Mouse (Mus musculus) layer of hippocampus, postnatal 36 days (tissue): Measurements from ENCODE around the gene Fancc. TPM values are rescaled to one million over a fixed set of nuclear protein-coding genes. Genes with fewer than 3 reads are reported as not detected.

ENCODE experiments used
- DNase-seq, 2 experiments: peaks; one replicate each; pipeline ENCODE4 v3.0.0; 2022
- total RNA-seq, 2 experiments: library from RNA; stranded (reverse); gene quantifications; 2 replicates each; pipeline ENCODE4 v1.2.3; 2021

The Fancc gene
- total RNA-seq, 2 experiments from 2014 or later, result 5.8 to 5.9 TPM

DNA sequence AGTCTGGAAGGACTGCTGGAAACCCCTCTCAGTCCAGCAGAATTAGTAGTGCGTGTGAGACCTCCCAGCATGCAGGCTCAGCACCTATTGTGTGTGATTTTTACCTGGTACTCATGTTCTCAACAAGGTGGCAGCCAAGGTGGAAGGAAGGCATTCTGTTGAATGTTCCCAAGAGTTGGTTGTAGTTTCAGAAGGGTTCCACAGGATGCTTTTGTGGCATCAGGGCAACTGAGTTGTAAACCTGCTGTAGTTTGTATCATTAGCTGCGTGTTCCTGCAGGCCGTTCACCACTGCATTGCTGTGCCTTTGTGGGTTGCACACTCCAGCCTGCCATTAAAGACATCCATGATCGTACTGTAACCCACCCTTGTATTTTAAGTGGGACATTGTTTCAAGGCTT, 238.4 kb downstream of the Fancc start:
- no peak for DNase-seq

DNA sequence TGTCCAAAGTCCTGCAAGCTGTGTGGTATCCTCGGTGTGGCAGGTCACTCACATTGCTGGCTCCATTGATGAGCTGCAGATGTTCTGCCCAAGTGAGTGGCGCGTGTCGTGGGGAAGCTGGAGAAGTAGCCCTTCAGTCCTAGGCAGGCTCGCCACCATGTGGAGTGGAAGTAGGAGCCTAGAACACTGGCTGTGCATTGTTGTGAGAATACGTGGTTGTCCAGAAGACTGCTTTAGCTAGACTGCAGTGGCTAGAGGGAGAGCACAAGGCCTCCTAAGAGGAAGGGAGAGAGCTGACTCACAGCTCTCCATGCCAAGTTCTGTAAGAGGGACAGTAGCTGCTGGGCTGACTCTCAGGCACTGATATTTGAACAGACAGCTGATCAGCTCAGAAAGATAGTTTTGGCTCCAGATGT, 238.9 kb downstream of the Fancc start:
- DNase-seq, result no peak

DNA sequence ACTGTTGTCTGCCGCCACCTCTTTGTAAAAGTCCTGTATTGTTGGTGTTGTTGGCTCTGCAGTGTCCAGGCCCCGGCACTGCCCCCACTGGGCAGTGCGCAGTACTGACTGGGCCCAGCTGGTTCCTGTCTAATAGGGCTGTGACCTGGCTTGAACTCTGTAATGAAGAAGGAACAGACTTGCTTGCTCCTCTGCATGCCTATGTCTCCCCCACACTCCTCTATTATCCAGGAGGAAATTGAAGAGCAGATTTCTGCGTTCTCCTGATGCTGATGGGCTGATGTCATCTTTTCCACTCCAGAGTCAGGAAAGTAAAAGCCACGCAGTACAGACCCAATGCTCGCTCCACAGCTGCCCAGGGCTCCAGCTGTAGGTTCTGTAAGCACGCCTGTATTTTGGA, 240.3 kb downstream of the Fancc start:
- DNase-seq, result no peak

DNA sequence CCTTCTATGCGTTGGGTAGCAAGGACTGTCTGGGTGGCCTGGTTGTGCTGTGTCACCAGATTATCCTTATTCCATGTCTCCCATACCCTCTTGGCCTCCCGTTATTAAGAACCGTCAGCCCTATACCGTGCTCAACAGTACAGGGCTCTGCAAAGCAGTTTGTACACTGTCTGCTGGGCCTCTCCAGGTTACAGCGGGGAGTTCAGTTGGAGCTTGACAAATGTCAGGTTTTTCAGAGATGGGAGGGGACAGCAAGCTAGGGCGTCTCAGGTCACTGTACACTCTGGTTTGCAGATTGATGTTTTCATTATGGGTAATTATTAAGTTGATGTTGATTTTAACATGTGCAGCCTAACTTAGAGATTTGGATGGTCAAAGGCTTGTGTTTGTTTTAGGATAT, 240.9 kb downstream of the Fancc start:
- no peak for DNase-seq

DNA sequence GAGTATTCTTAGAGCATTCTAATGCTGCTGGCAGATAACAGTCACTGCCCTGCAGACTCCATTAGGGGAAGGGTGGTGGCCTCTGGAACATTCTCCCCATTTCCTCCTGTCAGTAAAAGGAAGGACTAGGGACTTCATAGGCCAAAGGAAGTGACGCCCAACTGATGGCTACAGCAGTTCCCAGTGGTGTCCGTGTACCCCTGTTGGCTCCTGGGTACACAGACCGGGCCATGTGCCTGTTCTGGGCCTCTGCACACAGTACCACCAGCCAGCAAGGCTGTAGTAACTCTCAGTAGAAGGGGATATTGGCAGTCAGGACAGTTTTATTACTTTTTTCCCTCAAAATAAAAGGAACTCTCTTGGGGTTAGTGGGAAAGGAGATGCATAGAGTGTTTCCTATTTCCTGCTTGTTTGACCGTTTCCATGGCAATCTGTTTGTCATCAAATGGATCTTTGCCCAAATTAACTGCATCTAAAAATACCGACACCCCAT, 241.5 kb downstream of the Fancc start:
- no peak for DNase-seq

GRCm38 (mm10) chr13:63253886-63254636, 243.0 kb downstream of the Fancc start:
- no peak for DNase-seq

DNA sequence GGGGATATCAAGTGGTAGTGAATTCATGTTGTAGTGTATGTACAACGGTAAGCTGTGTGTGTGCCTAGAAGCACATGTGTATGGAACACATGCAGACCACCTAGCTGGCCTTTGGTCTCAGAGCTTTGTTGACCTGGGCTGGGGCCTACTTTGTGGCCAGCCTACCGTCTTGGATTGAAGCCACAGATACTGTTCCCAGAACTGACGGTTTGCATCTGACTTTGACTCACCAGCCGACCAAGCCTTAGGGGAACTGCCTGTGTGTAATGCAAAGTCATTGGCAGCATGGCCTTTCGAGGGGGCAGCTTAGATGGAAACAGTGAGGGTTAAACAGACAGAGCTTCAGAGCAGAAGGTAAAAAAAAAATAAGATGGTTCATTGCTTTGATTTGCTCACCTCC, 243.9 kb downstream of the Fancc start:
- no peak for DNase-seq

DNA sequence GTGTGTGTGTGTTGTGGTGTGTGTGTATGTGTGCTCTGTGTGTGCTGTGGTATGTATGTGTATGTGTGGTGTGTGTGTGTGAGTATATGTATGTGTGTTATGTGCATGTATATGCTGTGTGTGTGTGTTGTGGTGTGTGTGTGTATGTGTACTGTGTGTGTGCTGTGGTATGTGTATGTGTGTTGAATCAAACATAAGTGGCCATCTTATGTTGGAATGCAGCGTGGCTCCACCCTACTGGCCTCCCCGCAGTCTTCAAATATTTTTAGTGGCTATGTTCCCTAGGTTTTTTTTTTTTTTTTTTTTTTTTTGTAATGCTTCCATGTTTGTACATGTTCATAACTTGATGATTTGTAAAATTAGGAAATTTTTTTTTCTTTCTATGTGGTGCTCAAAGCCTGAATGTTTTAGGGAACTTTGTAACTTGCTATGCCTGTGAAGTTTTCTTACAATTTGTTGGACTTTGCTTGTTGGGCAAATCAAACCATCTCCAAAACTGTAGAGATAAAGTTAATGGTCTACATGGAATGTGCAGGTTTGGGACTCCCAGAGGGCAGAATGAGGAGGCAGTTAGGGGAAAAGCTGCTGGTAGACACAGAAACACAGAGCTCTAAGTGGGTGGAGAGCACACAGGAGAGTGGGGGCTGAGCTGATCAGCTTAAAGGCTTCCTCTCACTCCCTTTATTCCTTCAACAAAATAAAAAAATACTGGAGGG, 244.6 kb downstream of the Fancc start:
- DNase-seq, result no peak

DNA sequence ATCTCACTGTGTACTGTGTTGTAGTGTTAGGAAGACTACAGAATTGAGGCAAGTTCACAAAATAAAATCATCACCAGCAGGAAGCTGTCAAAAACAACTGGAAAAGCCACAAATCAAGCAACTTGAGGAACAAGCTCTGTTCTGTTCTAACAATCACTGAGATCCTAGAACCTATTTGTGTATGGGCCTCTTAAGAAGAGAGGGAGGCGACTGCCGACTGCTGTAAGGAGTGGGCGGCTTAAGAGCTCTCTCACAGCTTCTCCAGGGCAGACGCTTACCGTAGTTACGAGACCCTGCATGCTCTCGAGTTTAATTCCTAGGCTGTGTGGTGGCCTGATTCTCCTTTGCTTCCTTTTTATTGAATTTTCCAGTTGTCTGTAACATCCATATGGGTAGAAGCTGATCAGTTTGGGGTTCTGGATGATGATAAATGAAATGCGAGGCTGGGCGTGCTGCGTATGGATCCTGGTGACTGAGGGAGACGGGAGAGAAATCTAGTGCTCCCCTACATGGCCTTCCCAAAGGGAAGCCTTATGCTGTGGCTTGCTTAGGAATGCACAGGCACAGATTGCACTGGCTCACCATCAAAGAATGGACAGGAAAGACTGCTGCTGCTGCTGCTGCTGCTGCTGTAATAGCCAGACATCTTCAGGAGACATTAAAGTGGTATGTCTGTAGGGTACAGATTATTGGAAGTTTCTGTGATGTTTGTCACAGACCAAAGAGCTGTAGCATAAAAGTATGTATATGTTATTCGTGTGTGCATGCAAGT, 245.8 kb downstream of the Fancc start:
- DNase-seq, result no peak

DNA sequence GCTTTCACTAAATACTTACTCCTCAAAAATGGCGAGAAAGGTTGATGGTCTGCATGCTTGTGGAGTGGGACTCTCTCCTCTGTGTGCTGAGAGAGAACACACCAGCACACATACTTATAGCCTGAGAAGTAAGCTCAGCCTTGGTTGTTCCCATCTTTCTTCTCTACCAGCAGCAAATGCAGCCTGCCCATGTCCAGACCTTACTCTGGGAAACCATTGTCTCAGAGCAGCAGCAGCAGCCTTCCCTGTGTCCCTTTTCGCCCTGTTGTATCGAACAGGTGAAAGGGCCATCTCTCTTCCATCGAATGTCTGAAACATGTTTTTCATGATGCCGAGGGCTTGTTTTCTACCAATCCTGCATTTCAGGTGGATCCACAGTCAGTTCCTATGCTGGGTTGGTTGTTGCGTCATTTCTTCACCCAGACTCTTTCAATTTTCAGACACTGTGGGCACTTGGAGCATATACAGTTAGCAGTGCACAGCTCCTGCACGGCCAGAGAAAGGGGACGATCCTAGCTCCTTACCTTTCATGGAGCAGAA, 246.6 kb downstream of the Fancc start:
- DNase-seq, result no peak

DNA sequence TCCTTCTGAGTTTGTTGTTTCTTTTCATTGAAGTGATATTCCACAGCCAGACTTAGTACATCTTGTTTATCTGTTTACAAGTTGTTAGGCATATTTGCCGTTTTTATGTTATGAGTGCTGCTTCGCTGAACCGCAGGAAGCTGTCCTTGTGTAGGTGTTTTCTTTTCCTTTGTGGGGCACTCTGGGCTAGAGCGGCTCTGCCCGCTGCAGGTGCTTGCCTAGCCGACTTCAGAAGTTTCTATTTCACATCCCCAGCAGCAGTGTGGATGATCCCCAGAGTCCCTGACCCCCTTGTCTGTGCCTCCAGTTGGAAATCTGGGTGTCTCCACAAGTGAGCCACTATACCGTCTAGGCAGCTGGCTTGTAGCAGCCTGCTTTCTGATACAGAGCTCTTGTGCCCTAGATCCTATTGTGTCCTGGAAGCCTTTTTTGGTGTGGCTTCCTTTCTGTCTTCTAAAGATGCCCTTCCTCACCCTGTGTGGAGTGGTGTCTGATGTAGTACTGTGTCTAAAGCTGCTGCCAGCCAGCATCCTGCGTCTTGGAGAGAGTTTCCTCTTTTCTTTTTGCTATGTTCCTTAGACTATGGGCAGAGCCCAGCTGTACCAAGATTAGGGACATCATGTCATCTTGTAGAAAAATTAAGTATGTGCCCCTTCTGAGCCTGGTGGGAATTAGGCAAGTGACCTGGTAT, 247.2 kb downstream of the Fancc start:
- no peak for DNase-seq

GRCm38 (mm10) chr13:63249171-63249570, 247.9 kb downstream of the Fancc start:
- DNase-seq, result no peak

GRCm38 (mm10) chr13:63248318-63248717, 248.8 kb downstream of the Fancc start:
- DNase-seq, result no peak

DNA sequence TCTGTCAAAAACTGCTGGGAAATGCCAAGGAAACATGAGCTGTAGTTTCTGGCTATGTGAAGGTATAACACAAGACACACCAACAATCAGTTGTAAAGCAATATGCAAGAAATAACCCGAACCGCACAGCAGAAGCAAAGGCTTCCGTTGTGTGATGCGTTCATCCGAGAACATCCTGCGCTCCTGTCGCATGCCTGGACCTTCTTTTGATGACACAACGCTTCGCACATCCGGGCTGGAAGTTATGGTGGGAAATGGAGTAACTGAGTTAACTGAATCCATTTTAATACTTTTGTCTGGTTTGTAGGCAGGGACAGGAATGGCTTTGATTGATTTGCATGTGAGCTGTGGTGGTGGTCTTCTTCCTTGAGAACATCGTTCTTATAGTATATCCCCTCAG, 249.4 kb downstream of the Fancc start:
- DNase-seq, result no peak

GRCm38 (mm10) chr13:63247041-63247440, 250.0 kb downstream of the Fancc start:
- no peak for DNase-seq

DNA sequence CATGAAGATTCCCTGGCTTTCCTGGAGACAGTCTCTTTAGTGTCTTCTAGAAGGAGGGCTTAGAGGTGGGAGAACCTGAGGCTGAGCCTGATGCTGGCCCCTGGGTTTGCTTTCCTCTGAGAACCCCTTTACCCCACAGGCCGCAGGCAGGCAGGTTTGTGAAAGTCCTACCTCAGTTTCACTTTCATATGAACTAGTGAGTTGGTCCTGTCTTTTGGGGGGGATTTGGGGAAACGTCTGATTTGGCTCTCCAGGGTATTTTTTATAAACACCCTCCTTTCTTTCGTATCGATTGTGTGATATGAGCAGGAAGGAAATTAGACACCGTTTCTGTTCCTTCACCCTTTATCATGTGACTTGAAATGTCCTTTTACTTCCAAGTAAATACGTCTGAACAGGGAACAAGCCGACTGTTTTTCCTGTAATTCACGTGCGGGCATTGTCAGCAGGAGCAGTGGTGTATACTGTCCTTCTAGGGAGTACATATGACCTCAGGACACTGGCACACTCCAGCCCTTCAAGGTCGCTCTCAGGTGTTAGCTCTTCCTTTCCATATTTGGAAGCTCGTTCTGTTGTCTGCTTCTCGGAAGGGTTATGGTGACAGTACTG, 250.6 kb downstream of the Fancc start:
- DNase-seq, result no peak

DNA sequence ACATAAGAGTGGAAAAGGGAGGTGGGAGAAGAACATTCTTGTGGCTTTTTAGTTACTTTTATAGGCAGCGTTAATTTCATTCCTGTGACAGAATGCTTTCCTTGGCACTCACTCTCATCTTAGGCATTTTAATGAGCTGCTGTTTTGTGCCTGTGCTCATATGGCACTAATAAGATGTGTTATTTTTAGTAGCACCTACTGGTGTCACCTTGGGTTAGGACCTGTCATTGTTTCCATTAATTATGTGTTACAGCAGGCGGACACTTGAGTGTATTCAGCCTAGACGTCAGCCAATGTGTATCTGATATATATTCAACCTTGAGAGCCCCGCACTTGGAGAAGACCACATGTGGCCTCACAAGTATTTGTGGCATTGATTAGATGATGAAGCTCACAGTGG, 251.3 kb downstream of the Fancc start:
- DNase-seq, result no peak

- DNase-seq, result no peak
Observed at GRCm38 (mm10) chr13:63245218-63245617, 251.9 kb downstream of the Fancc start.

- DNase-seq, result no peak
Observed at GRCm38 (mm10) chr13:63244425-63244824, 252.7 kb downstream of the Fancc start.

GRCm38 (mm10) chr13:63243586-63243985, 253.5 kb downstream of the Fancc start:
- no peak for DNase-seq

DNA sequence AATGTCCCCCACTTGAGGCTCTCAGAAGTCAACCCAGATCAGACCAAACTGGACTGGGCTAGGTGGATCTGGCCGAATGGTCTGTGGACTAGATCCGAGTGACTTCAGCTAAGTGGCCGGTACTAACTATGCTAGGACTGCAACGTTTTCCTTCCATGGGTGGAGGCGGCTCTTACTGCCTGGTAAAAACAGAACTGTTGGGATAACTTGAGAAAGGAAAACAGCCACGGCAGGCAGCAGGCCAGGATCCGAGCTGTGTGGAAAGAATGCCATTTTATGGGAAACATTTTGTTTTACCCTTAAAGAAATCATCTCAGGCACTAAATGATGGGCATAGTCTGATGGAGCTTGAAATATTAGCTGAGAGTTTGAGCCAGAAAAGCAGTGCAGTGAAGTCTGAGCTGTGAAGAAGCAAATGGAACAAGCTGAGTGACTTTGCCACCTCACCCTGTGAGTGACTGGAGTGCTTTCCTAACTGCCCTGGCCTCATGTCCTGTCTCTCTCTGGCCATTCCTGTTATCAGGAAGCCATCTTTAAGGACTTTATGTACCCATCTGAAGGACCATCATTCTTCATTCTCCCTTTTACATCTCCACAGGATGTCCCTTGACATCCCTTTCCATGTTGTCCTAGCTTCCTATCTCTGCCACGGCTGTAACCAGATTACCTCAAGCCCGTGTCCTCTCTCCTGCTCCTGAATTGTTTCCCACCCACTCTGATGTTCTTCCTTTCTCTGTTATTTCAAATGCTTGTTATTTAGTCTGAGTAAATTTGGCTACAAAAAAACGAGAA, 254.5 kb downstream of the Fancc start:
- no peak for DNase-seq
